Mouse (Mus musculus) urinary bladder, postnatal 10 days (tissue): ENCODE measurements around the gene Midn.

ENCODE experiments used
- DNase-seq: peaks from one replicate; pipeline ENCODE4 v3.0.0; 2022; ENCODE audit warnings: low spot score

The Midn gene

GRCm38 (mm10) chr10:80196167-80196566, 48.1 kb downstream of the Midn start:
- no peak for DNase-seq

GRCm38 (mm10) chr10:80196778-80197581, 48.9 kb downstream of the Midn start:
- DNase-seq, result no peak

- DNase-seq, result no peak
These were observed 51.5 kb downstream of the Midn start for GRCm38 (mm10) chr10:80199440-80200008.

- no peak for DNase-seq
These were observed 52.4 kb downstream of the Midn start for GRCm38 (mm10) chr10:80200485-80200884.

- no peak for DNase-seq
These were observed 56.0 kb downstream of the Midn start for GRCm38 (mm10) chr10:80204055-80204454.

- DNase-seq, result no peak
These were observed 59.1 kb downstream of the Midn start for GRCm38 (mm10) chr10:80207201-80207600.

- DNase-seq, result no peak
These were observed 59.6 kb downstream of the Midn start for GRCm38 (mm10) chr10:80207676-80208075.
